Mouse (Mus musculus) testis, postnatal 14 days (tissue): ENCODE data around the gene Slpi.
"Not testable (repeated sequence)": the region's sequence is repeated elsewhere in the genome, so short reads cannot be mapped to it uniquely, and the experiment has no call there.

Experiments used
- DNase-seq: peaks from one replicate; pipeline ENCODE4 v3.0.0; 2021; ENCODE audit warnings: low spot score

Gene Slpi

GRCm38 (mm10) chr2:164377478-164378426 is 11.1 kb downstream of the Slpi start:
- DNase-seq: no peak

- DNase-seq: no peak
Observed at GRCm38 (mm10) chr2:164373187-164373586, 15.7 kb downstream of the Slpi start.

GRCm38 (mm10) chr2:164372408-164373053 is 16.4 kb downstream of the Slpi start:
- no peak for DNase-seq

- DNase-seq: no peak
Observed at GRCm38 (mm10) chr2:164371371-164371770, 17.5 kb downstream of the Slpi start.

GRCm38 (mm10) chr2:164368620-164369105 is 20.2 kb downstream of the Slpi start:
- no peak for DNase-seq

- no peak for DNase-seq
Observed at GRCm38 (mm10) chr2:164366947-164367346, 21.9 kb downstream of the Slpi start.

GRCm38 (mm10) chr2:164360974-164361657 is 27.8 kb downstream of the Slpi start:
- no peak for DNase-seq

- DNase-seq: no peak
Observed at GRCm38 (mm10) chr2:164359668-164360067, 29.2 kb downstream of the Slpi start.

GRCm38 (mm10) chr2:164359031-164359430 is 29.9 kb downstream of the Slpi start:
- no peak for DNase-seq

GRCm38 (mm10) chr2:164358373-164358772 is 30.5 kb downstream of the Slpi start:
- no peak for DNase-seq

- DNase-seq: no peak
Observed at GRCm38 (mm10) chr2:164356177-164356967, 32.5 kb downstream of the Slpi start.

- no peak for DNase-seq
Observed at GRCm38 (mm10) chr2:164353356-164353755, 35.5 kb downstream of the Slpi start.

- no peak for DNase-seq
Observed at GRCm38 (mm10) chr2:164352697-164353096, 36.2 kb downstream of the Slpi start.

GRCm38 (mm10) chr2:164348980-164349379 is 39.9 kb downstream of the Slpi start:
- no peak for DNase-seq

GRCm38 (mm10) chr2:164347697-164348096 is 41.2 kb downstream of the Slpi start:
- not testable (repeated sequence) for DNase-seq

- DNase-seq: not testable (repeated sequence)
Observed at GRCm38 (mm10) chr2:164343732-164344131, 45.2 kb downstream of the Slpi start.

GRCm38 (mm10) chr2:164332440-164332839 is 56.5 kb downstream of the Slpi start, which contains the start of gene Svs5:
TSS of gene Svs5 (plus strand) at chr2:164332740.
- DNase-seq: not testable (repeated sequence)

- no peak for DNase-seq
Observed at GRCm38 (mm10) chr2:164320983-164321382, 67.9 kb downstream of the Slpi start.

GRCm38 (mm10) chr2:164316451-164316850 is 72.4 kb downstream of the Slpi start, which contains the start of gene Svs6:
TSS of gene Svs6 (plus strand) at chr2:164316751.
- not testable (repeated sequence) for DNase-seq

- DNase-seq: not testable (repeated sequence)
Observed at GRCm38 (mm10) chr2:164315460-164315859, 73.4 kb downstream of the Slpi start.

GRCm38 (mm10) chr2:164312599-164312998 is 76.3 kb downstream of the Slpi start:
- no peak for DNase-seq
